Mouse (Mus musculus) midbrain, embryonic 15.5 days (tissue): ENCODE measurements around the gene Spag7. TPM values are rescaled to one million over a fixed set of nuclear protein-coding genes. Genes with fewer than 3 reads are reported as not detected.

Experiments used
- ATAC-seq: fragments of 200-750 bp; cut with Nextera tagmentation; replicated peaks from 2 replicates; pipeline ENCODE4 v1.8.0; 2017; ENCODE audit warnings: moderate TSS enrichment
- H3K27ac ChIP-seq: fragments of 300-500 bp; sonication (generic); 2 replicates; pipeline ENCODE4 v1.5.1; 2015; ENCODE audit warnings: mild to moderate bottlenecking, inconsistent platforms
- H3K27me3 ChIP-seq: fragments of 300-500 bp; sonication (generic); replicated peaks from 2 replicates; pipeline ENCODE4 v1.6.1; 2015; ENCODE audit warnings: inconsistent platforms
- H3K36me3 ChIP-seq: fragments of 300-500 bp; sonication (generic); replicated peaks from 2 replicates; pipeline ENCODE4 v1.6.1; 2015; ENCODE audit warnings: inconsistent platforms
- H3K4me1 ChIP-seq: fragments of 300-500 bp; sonication (generic); 2 replicates; pipeline ENCODE4 v1.6.1; 2015; ENCODE audit warnings: inconsistent platforms
- H3K4me2 ChIP-seq: fragments of 300-500 bp; sonication (generic); 2 replicates; pipeline ENCODE4 v1.6.1; 2015; ENCODE audit warnings: inconsistent platforms, mild to moderate bottlenecking, moderate library complexity
- H3K4me3 ChIP-seq: fragments of 300-500 bp; sonication (generic); 2 replicates; pipeline ENCODE4 v1.5.1; 2015; ENCODE audit warnings: mild to moderate bottlenecking, inconsistent platforms
- H3K9ac ChIP-seq: fragments of 300-500 bp; sonication (generic); 2 replicates; pipeline ENCODE4 v1.6.1; 2015; ENCODE audit warnings: mild to moderate bottlenecking, inconsistent platforms
- H3K9me3 ChIP-seq: fragments of 300-500 bp; sonication (generic); 2 replicates; pipeline ENCODE4 v1.6.1; 2016; ENCODE audit warnings: inconsistent platforms
- WGBS: fragments of 180-500 bp; shearing (Covaris S2); methylation state at CpG from one replicate; pipeline ENCODE4 v1.1.7; 2015; ENCODE audit warnings: mixed read lengths; 5-methylcytosine and 5-hydroxymethylcytosine counted together
- polyA plus RNA-seq: library from polyadenylated mRNA; unstranded; fragments of >200 nt; fragmentation: Nextera tagmentation; extraction: Ambion mirVana; gene quantifications from 2 replicates; pipeline ENCODE4 v1.2.1, GENCODE M21; 2015

Spag7 gene
- polyA plus RNA-seq, 1 experiment from 2014 or later, result 171 TPM

GRCm38 (mm10) chr11:70663957-70664356, 5.3 kb downstream of the Spag7 start:
- 92% methylated on average over 6 of the region's 6 CpGs for WGBS
- Histone ChIP-seq H3K9me3 (no peaks in the 10 kb centered on the region), H3K4me3 (no peak overlapping the region), H3K9ac (no peak overlapping the region), H3K27me3 (no peaks in the 10 kb centered on the region), H3K36me3 (peaks cover 29% of the 10 kb centered on the region), H3K4me1 (peaks cover 15% of the 10 kb centered on the region), H3K27ac (no peak overlapping the region), H3K4me2 (no peak overlapping the region)
- ATAC-seq, result no peak

- Histone ChIP-seq H3K4me2 (no peak overlapping the region), H3K36me3 (peaks cover 29% of the 10 kb centered on the region)
- WGBS, result 86% methylated on average over 8 of the region's 8 CpGs
Measured at GRCm38 (mm10) chr11:70663101-70663500, 6.1 kb downstream of the Spag7 start.

GRCm38 (mm10) chr11:70660571-70660970, 8.6 kb downstream of the Spag7 start:
- H3K4me3 ChIP-seq, result no peak overlapping the region
- H3K36me3 ChIP-seq, result peaks cover 29% of the 10 kb centered on the region
- no peak overlapping the region for H3K4me2 ChIP-seq
- H3K27me3 ChIP-seq, result 0 out of 2 replicates have a peak, but pooled peaks cover 2% of the 10 kb centered on the region
- WGBS, result 92% methylated on average over 8 of the region's 8 CpGs
- no peak for ATAC-seq
- H3K4me1 ChIP-seq, result peaks cover 11% of the 10 kb centered on the region
- no peaks in the 10 kb centered on the region for H3K9me3 ChIP-seq
- H3K9ac ChIP-seq, result no peak overlapping the region
- no peak overlapping the region for H3K27ac ChIP-seq

More at GRCm38 (mm10) chr11:70663101-70663500, 6.1 kb downstream of the Spag7 start:
- H3K4me3 ChIP-seq, result no peak overlapping the region
- no peak overlapping the region for H3K9ac ChIP-seq
- no peak for ATAC-seq
- H3K9me3 ChIP-seq, result no peaks in the 10 kb centered on the region
- H3K4me1 ChIP-seq, result peaks cover 12% of the 10 kb centered on the region
- no peak overlapping the region for H3K27ac ChIP-seq
- H3K27me3 ChIP-seq, result no peaks in the 10 kb centered on the region

- ATAC-seq, result no peak
- H3K9me3 ChIP-seq, result no peaks in the 10 kb centered on the region
- no peak overlapping the region for H3K9ac ChIP-seq
- peaks cover 17% of the 10 kb centered on the region for H3K36me3 ChIP-seq
- H3K4me1 ChIP-seq, result peaks cover 17% of the 10 kb centered on the region
- H3K4me2 ChIP-seq, result no peak overlapping the region
- 82% methylated on average over 8 of the region's 8 CpGs for WGBS
- H3K27me3 ChIP-seq, result 0 out of 2 replicates have a peak, but pooled peaks cover 2% of the 10 kb centered on the region
- no peak overlapping the region for H3K27ac ChIP-seq
- no peak overlapping the region for H3K4me3 ChIP-seq
Measured at GRCm38 (mm10) chr11:70658942-70659341, 10.3 kb downstream of the Spag7 start.

GRCm38 (mm10) chr11:70658521-70658920, 10.7 kb downstream of the Spag7 start:
- no peak for ATAC-seq
- H3K4me2 ChIP-seq, result no peak overlapping the region
- H3K4me3 ChIP-seq, result no peak overlapping the region
- H3K27ac ChIP-seq, result no peak overlapping the region
- peaks cover 17% of the 10 kb centered on the region for H3K4me1 ChIP-seq
- H3K9ac ChIP-seq, result no peak overlapping the region
- peaks cover 13% of the 10 kb centered on the region; the same call in 1 of the 2 replicates for H3K36me3 ChIP-seq
- 0 out of 2 replicates have a peak, but pooled peaks cover 2% of the 10 kb centered on the region for H3K27me3 ChIP-seq
- 92% methylated on average over 5 of the region's 5 CpGs for WGBS
- no peaks in the 10 kb centered on the region for H3K9me3 ChIP-seq

- no peak overlapping the region for H3K4me2 ChIP-seq
- H3K4me1 ChIP-seq, result peaks cover 20% of the 10 kb centered on the region
- ATAC-seq, result no peak
- H3K9ac ChIP-seq, result no peak overlapping the region
- no peak overlapping the region for H3K4me3 ChIP-seq
- H3K9me3 ChIP-seq, result no peaks in the 10 kb centered on the region
- 0 out of 2 replicates have a peak, but pooled peaks cover 2% of the 10 kb centered on the region for H3K27me3 ChIP-seq
- WGBS, result 66% methylated on average over 9 of the region's 9 CpGs
- no peak overlapping the region for H3K27ac ChIP-seq
- peaks cover 9% of the 10 kb centered on the region; the same call in 1 of the 2 replicates for H3K36me3 ChIP-seq
Measured at GRCm38 (mm10) chr11:70657991-70658390, 11.2 kb downstream of the Spag7 start.

- Histone ChIP-seq H3K4me3 (no peak overlapping the region), H3K9me3 (no peaks in the 10 kb centered on the region), H3K27ac (no peak overlapping the region), H3K4me2 (no peak overlapping the region), H3K9ac (no peak overlapping the region), H3K36me3 (peaks cover 6% of the 10 kb centered on the region; the same call in 1 of the 2 replicates), H3K27me3 (0 out of 2 replicates have a peak, but pooled peaks cover 2% of the 10 kb centered on the region), H3K4me1 (peaks cover 24% of the 10 kb centered on the region)
- ATAC-seq, result no peak
- WGBS, result 53% methylated on average over 6 of the region's 6 CpGs
Measured at GRCm38 (mm10) chr11:70657573-70657972, 11.6 kb downstream of the Spag7 start.

GRCm38 (mm10) chr11:70656964-70657363, 12.3 kb downstream of the Spag7 start, which contains the start of gene Eno3:
Eno3 (plus strand) TSS chr11:70657202.
- H3K9me3 ChIP-seq, result no peaks in the 10 kb centered on the region
- 0 out of 2 replicates have a peak, but pooled peaks cover 2% of the 10 kb centered on the region for H3K27me3 ChIP-seq
- peaks cover 30% of the 10 kb centered on the region for H3K4me1 ChIP-seq
- H3K9ac ChIP-seq, result peak within 1 kb of the TSS; percentile 45
- peaks cover 7% of the 10 kb centered on the region; the same call in 1 of the 2 replicates for H3K36me3 ChIP-seq
- no peak for ATAC-seq
- H3K4me2 ChIP-seq, result peak within 1 kb of the TSS; percentile 93
- WGBS, result 19% methylated on average over 3 of the region's 3 CpGs
- peak within 1 kb of the TSS; percentile 99 for H3K4me3 ChIP-seq
- peak within 1 kb of the TSS; percentile 97 for H3K27ac ChIP-seq

- 5% methylated on average over 16 of the region's 16 CpGs for WGBS
- no peak for ATAC-seq
- H3K27ac ChIP-seq, result peak overlapping the region; percentile 97; the same call in 1 of the 2 replicates
Measured at GRCm38 (mm10) chr11:70656456-70656927, 12.7 kb downstream of the Spag7 start.

GRCm38 (mm10) chr11:70655571-70656455, 13.4 kb downstream of the Spag7 start:
- WGBS, result 1% methylated on average over 59 of the region's 61 CpGs
- H3K9ac ChIP-seq, result peak overlapping the region; percentile 99

More at GRCm38 (mm10) chr11:70656456-70656927, 12.7 kb downstream of the Spag7 start:
- Histone ChIP-seq H3K9me3 (no peaks in the 10 kb centered on the region), H3K27me3 (0 out of 2 replicates have a peak, but pooled peaks cover 2% of the 10 kb centered on the region), H3K4me1 (peaks cover 33% of the 10 kb centered on the region), H3K36me3 (peaks cover 8% of the 10 kb centered on the region; the same call in 1 of the 2 replicates), H3K9ac (peak overlapping the region; percentile 45), H3K4me2 (peak overlapping the region; percentile 93), H3K4me3 (peak overlapping the region; percentile 99)

GRCm38 (mm10) chr11:70654923-70655570, 14.2 kb downstream of the Spag7 start:
- WGBS, result under 1% methylated on average over 48 of the region's 48 CpGs
- peak; percentile 63 for ATAC-seq
- no peaks in the 10 kb centered on the region for H3K9me3 ChIP-seq

More at GRCm38 (mm10) chr11:70655571-70656455, 13.4 kb downstream of the Spag7 start:
- Histone ChIP-seq H3K4me1 (peaks cover 36% of the 10 kb centered on the region), H3K9me3 (no peaks in the 10 kb centered on the region), H3K27me3 (0 out of 2 replicates have a peak, but pooled peaks cover 2% of the 10 kb centered on the region), H3K4me3 (peak overlapping the region; percentile 99), H3K27ac (peak overlapping the region; percentile 97), H3K4me2 (peak overlapping the region; percentile 93), H3K36me3 (peaks cover 13% of the 10 kb centered on the region)
- no peak; the same call in 1 of the 2 replicates for ATAC-seq

More at GRCm38 (mm10) chr11:70654923-70655570, 14.2 kb downstream of the Spag7 start:
- H3K27ac ChIP-seq, result peak overlapping the region; percentile 97
- H3K27me3 ChIP-seq, result 0 out of 2 replicates have a peak, but pooled peaks cover 2% of the 10 kb centered on the region
- H3K4me2 ChIP-seq, result peak overlapping the region; percentile 93
- H3K4me3 ChIP-seq, result peak overlapping the region; percentile 99
- peaks cover 19% of the 10 kb centered on the region for H3K36me3 ChIP-seq
- H3K9ac ChIP-seq, result peak overlapping the region; percentile 99
- peaks cover 38% of the 10 kb centered on the region for H3K4me1 ChIP-seq
